Mouse (Mus musculus): ENCODE data around the gene Ldah. TPM values are rescaled to one million over a fixed set of nuclear protein-coding genes. Genes with fewer than 3 reads are reported as not detected.

The Ldah gene
- polyA plus RNA-seq, 1 experiment from 2014 or later, result 59.2 TPM

- 0 out of 2 replicates have a peak, but pooled peaks cover 3% of the 10 kb centered on the region for H3K36me3 ChIP-seq (ENCODE audit: control insufficient read depth, insufficient read depth, low read length)
- no peak overlapping the region for H3K4me3 ChIP-seq (ENCODE audit: low read depth, low read length)
- no peaks in the 10 kb centered on the region for H3K27me3 ChIP-seq (ENCODE audit: control insufficient read depth, insufficient read depth, low read length)
- no peaks in the 10 kb centered on the region for H3K9me3 ChIP-seq (replicated peaks; ENCODE audit: control insufficient read depth, low read length)
- no peak overlapping the region for H3K9ac ChIP-seq (ENCODE audit: low read depth, low read length)
- no peak overlapping the region for H3K4me2 ChIP-seq
- no peak overlapping the region for H3K27ac ChIP-seq (ENCODE audit: low read depth, low read length)
- H3K4me1 ChIP-seq (ENCODE audit: control insufficient read depth, insufficient read depth, low read length), result peaks cover 10% of the 10 kb centered on the region
- ATAC-seq (replicated peaks; ENCODE audit: insufficient number of reproducible peaks, low FRiP score, low TSS enrichment), result no peak
- 89% methylated on average over 17 of the region's 17 CpGs for WGBS (ENCODE audit: insufficient replicate concordance)
These were observed 118.1 kb downstream of the Ldah start for GRCm38 (mm10) chr12:8325943-8326522.

GRCm38 (mm10) chr12:8326825-8327674, 119.1 kb downstream of the Ldah start:
- Histone ChIP-seq H3K9me3 (replicated peaks; ENCODE audit: control insufficient read depth, low read length) (no peaks in the 10 kb centered on the region), H3K9ac (ENCODE audit: low read depth, low read length) (peak overlapping the region; percentile 52), H3K27ac (ENCODE audit: low read depth, low read length) (no peak overlapping the region), H3K27me3 (ENCODE audit: control insufficient read depth, insufficient read depth, low read length) (no peaks in the 10 kb centered on the region), H3K36me3 (ENCODE audit: control insufficient read depth, insufficient read depth, low read length) (0 out of 2 replicates have a peak, but pooled peaks cover 3% of the 10 kb centered on the region), H3K4me3 (ENCODE audit: low read depth, low read length) (no peak overlapping the region), H3K4me1 (ENCODE audit: control insufficient read depth, insufficient read depth, low read length) (peaks cover 17% of the 10 kb centered on the region), H3K4me2 (no peak overlapping the region)
- WGBS (ENCODE audit: insufficient replicate concordance), result 36% methylated on average over 17 of the region's 17 CpGs
- peak; percentile 70; the same call in 1 of the 2 replicates for ATAC-seq (replicated peaks; ENCODE audit: insufficient number of reproducible peaks, low FRiP score, low TSS enrichment)

- 81% methylated on average over 1 of the region's 1 CpGs for WGBS (ENCODE audit: insufficient replicate concordance)
- 0 out of 2 replicates have a peak, but pooled peaks cover 3% of the 10 kb centered on the region for H3K36me3 ChIP-seq (ENCODE audit: control insufficient read depth, insufficient read depth, low read length)
- ATAC-seq (replicated peaks; ENCODE audit: insufficient number of reproducible peaks, low FRiP score, low TSS enrichment), result no peak
These were observed 119.8 kb downstream of the Ldah start for GRCm38 (mm10) chr12:8327675-8328053.

GRCm38 (mm10) chr12:8329236-8329635, 121.3 kb downstream of the Ldah start:
- ATAC-seq (replicated peaks; ENCODE audit: insufficient number of reproducible peaks, low FRiP score, low TSS enrichment), result no peak
- H3K4me2 ChIP-seq, result no peak overlapping the region
- peaks cover 14% of the 10 kb centered on the region for H3K4me1 ChIP-seq (ENCODE audit: control insufficient read depth, insufficient read depth, low read length)
- H3K36me3 ChIP-seq (ENCODE audit: control insufficient read depth, insufficient read depth, low read length), result 0 out of 2 replicates have a peak, but pooled peaks cover 3% of the 10 kb centered on the region
- no peak overlapping the region for H3K4me3 ChIP-seq (ENCODE audit: low read depth, low read length)
- H3K27ac ChIP-seq (ENCODE audit: low read depth, low read length), result no peak overlapping the region
- no peak overlapping the region for H3K9ac ChIP-seq (ENCODE audit: low read depth, low read length)
- no peaks in the 10 kb centered on the region for H3K9me3 ChIP-seq (replicated peaks; ENCODE audit: control insufficient read depth, low read length)
- 90% methylated on average over 7 of the region's 7 CpGs for WGBS (ENCODE audit: insufficient replicate concordance)
- no peaks in the 10 kb centered on the region for H3K27me3 ChIP-seq (ENCODE audit: control insufficient read depth, insufficient read depth, low read length)

More at GRCm38 (mm10) chr12:8327675-8328053, 119.8 kb downstream of the Ldah start:
- Histone ChIP-seq H3K4me1 (ENCODE audit: control insufficient read depth, insufficient read depth, low read length) (peaks cover 17% of the 10 kb centered on the region), H3K27ac (ENCODE audit: low read depth, low read length) (no peak overlapping the region), H3K9ac (ENCODE audit: low read depth, low read length) (peak overlapping the region; percentile 52), H3K4me3 (ENCODE audit: low read depth, low read length) (no peak overlapping the region), H3K9me3 (replicated peaks; ENCODE audit: control insufficient read depth, low read length) (no peaks in the 10 kb centered on the region), H3K27me3 (ENCODE audit: control insufficient read depth, insufficient read depth, low read length) (no peaks in the 10 kb centered on the region), H3K4me2 (no peak overlapping the region)

- H3K9ac ChIP-seq (ENCODE audit: low read depth, low read length), result no peak overlapping the region
- no peak overlapping the region for H3K4me2 ChIP-seq
- peak overlapping the region; percentile 38 for H3K27ac ChIP-seq (ENCODE audit: low read depth, low read length)
- H3K36me3 ChIP-seq (ENCODE audit: control insufficient read depth, insufficient read depth, low read length), result peaks cover 7% of the 10 kb centered on the region; the same call in 1 of the 2 replicates
- H3K27me3 ChIP-seq (ENCODE audit: control insufficient read depth, insufficient read depth, low read length), result no peaks in the 10 kb centered on the region
- ATAC-seq (replicated peaks; ENCODE audit: insufficient number of reproducible peaks, low FRiP score, low TSS enrichment), result peak; percentile 36
- WGBS (ENCODE audit: insufficient replicate concordance), result 31% methylated on average over 14 of the region's 14 CpGs
- no peak overlapping the region for H3K4me3 ChIP-seq (ENCODE audit: low read depth, low read length)
- no peaks in the 10 kb centered on the region for H3K9me3 ChIP-seq (replicated peaks; ENCODE audit: control insufficient read depth, low read length)
- peaks cover 14% of the 10 kb centered on the region for H3K4me1 ChIP-seq (ENCODE audit: control insufficient read depth, insufficient read depth, low read length)
These were observed 123.7 kb downstream of the Ldah start for GRCm38 (mm10) chr12:8331489-8332173.

- Histone ChIP-seq H3K4me3 (ENCODE audit: low read depth, low read length) (no peak overlapping the region), H3K36me3 (ENCODE audit: control insufficient read depth, insufficient read depth, low read length) (peaks cover 7% of the 10 kb centered on the region; the same call in 1 of the 2 replicates), H3K9ac (ENCODE audit: low read depth, low read length) (no peak overlapping the region), H3K4me2 (no peak overlapping the region), H3K9me3 (replicated peaks; ENCODE audit: control insufficient read depth, low read length) (no peaks in the 10 kb centered on the region), H3K27me3 (ENCODE audit: control insufficient read depth, insufficient read depth, low read length) (no peaks in the 10 kb centered on the region), H3K27ac (ENCODE audit: low read depth, low read length) (no peak overlapping the region), H3K4me1 (ENCODE audit: control insufficient read depth, insufficient read depth, low read length) (peaks cover 14% of the 10 kb centered on the region)
- WGBS (ENCODE audit: insufficient replicate concordance), result 50% methylated on average over 5 of the region's 5 CpGs
- no peak for ATAC-seq (replicated peaks; ENCODE audit: insufficient number of reproducible peaks, low FRiP score, low TSS enrichment)
These were observed 124.3 kb downstream of the Ldah start for GRCm38 (mm10) chr12:8332174-8332542.

- Histone ChIP-seq H3K4me1 (ENCODE audit: control insufficient read depth, insufficient read depth, low read length) (peaks cover 23% of the 10 kb centered on the region), H3K27me3 (ENCODE audit: control insufficient read depth, insufficient read depth, low read length) (no peaks in the 10 kb centered on the region), H3K36me3 (ENCODE audit: control insufficient read depth, insufficient read depth, low read length) (peaks cover 7% of the 10 kb centered on the region; the same call in 1 of the 2 replicates), H3K9me3 (replicated peaks; ENCODE audit: control insufficient read depth, low read length) (no peaks in the 10 kb centered on the region), H3K27ac (ENCODE audit: low read depth, low read length) (no peak overlapping the region), H3K4me3 (ENCODE audit: low read depth, low read length) (no peak overlapping the region), H3K4me2 (no peak overlapping the region), H3K9ac (ENCODE audit: low read depth, low read length) (no peak overlapping the region)
- no peak for ATAC-seq (replicated peaks; ENCODE audit: insufficient number of reproducible peaks, low FRiP score, low TSS enrichment)
- 73% methylated on average over 8 of the region's 8 CpGs for WGBS (ENCODE audit: insufficient replicate concordance)
These were observed 125.7 kb downstream of the Ldah start for GRCm38 (mm10) chr12:8333617-8334016.

GRCm38 (mm10) chr12:8334261-8334660, 126.4 kb downstream of the Ldah start:
- H3K9me3 ChIP-seq (replicated peaks; ENCODE audit: control insufficient read depth, low read length), result no peaks in the 10 kb centered on the region
- no peak overlapping the region for H3K4me2 ChIP-seq
- WGBS (ENCODE audit: insufficient replicate concordance), result 87% methylated on average over 4 of the region's 4 CpGs
- ATAC-seq (replicated peaks; ENCODE audit: insufficient number of reproducible peaks, low FRiP score, low TSS enrichment), result no peak
- no peak overlapping the region for H3K27ac ChIP-seq (ENCODE audit: low read depth, low read length)
- peaks cover 29% of the 10 kb centered on the region for H3K4me1 ChIP-seq (ENCODE audit: control insufficient read depth, insufficient read depth, low read length)
- no peak overlapping the region for H3K4me3 ChIP-seq (ENCODE audit: low read depth, low read length)
- H3K9ac ChIP-seq (ENCODE audit: low read depth, low read length), result no peak overlapping the region
- peaks cover 6% of the 10 kb centered on the region; the same call in 1 of the 2 replicates for H3K36me3 ChIP-seq (ENCODE audit: control insufficient read depth, insufficient read depth, low read length)
- no peaks in the 10 kb centered on the region for H3K27me3 ChIP-seq (ENCODE audit: control insufficient read depth, insufficient read depth, low read length)

Data from heart, embryonic 11.5 days (tissue).